Mouse (Mus musculus) cerebral cortex, adult 2 months (tissue): ENCODE measurements around the gene Fam98c.

Experiments used
- WGBS: fragments of 180-500 bp; shearing (Covaris S2); methylation state at CpG from one replicate; pipeline ENCODE4 v1.1.7; 2018; 5-methylcytosine and 5-hydroxymethylcytosine counted together

The Fam98c gene

GRCm38 (mm10) chr7:29158264-29158663, 2.2 kb upstream of the Fam98c start:
- 3% methylated on average over 5 of the region's 5 CpGs for WGBS

GRCm38 (mm10) chr7:29155196-29155837, 717 bp downstream of the Fam98c start:
- 7% methylated on average over 36 of the region's 37 CpGs for WGBS

- 97% methylated on average over 14 of the region's 14 CpGs for WGBS
These were observed 1.9 kb downstream of the Fam98c start for GRCm38 (mm10) chr7:29154018-29154720.

GRCm38 (mm10) chr7:29151486-29151885, 4.5 kb downstream of the Fam98c start:
- 48% methylated on average over 10 of the region's 10 CpGs for WGBS

- WGBS, result 98% methylated on average over 15 of the region's 15 CpGs
These were observed 7.3 kb downstream of the Fam98c start for GRCm38 (mm10) chr7:29148771-29149170.

- 94% methylated on average over 7 of the region's 7 CpGs for WGBS
These were observed 9.2 kb downstream of the Fam98c start for GRCm38 (mm10) chr7:29146625-29147367.

- 79% methylated on average over 4 of the region's 4 CpGs for WGBS
These were observed 12.0 kb downstream of the Fam98c start for GRCm38 (mm10) chr7:29144006-29144405.

- WGBS, result 89% methylated on average over 8 of the region's 8 CpGs
These were observed 14.6 kb downstream of the Fam98c start for GRCm38 (mm10) chr7:29141416-29141815.

GRCm38 (mm10) chr7:29139237-29139636, 16.8 kb downstream of the Fam98c start:
- whole genome bisulfite sequencing, result 93% methylated on average over 3 of the region's 4 CpGs

GRCm38 (mm10) chr7:29137429-29137828, 18.6 kb downstream of the Fam98c start:
- WGBS, result 63% methylated on average over 16 of the region's 16 CpGs

- 3% methylated on average over 17 of the region's 20 CpGs for WGBS
These were observed 21.2 kb downstream of the Fam98c start, which contains the start of gene Rasgrp4 for GRCm38 (mm10) chr7:29134693-29135386. Rasgrp4 (plus strand) TSS chr7:29134851.

GRCm38 (mm10) chr7:29134230-29134629, 21.8 kb downstream of the Fam98c start:
- WGBS, result 6% methylated on average over 4 of the region's 4 CpGs

- WGBS, result 78% methylated on average over 2 of the region's 2 CpGs
These were observed 27.3 kb downstream of the Fam98c start for GRCm38 (mm10) chr7:29128725-29129124.

- WGBS, result 46% methylated on average over 7 of the region's 7 CpGs
These were observed 29.7 kb downstream of the Fam98c start for GRCm38 (mm10) chr7:29126173-29126915.

GRCm38 (mm10) chr7:29124970-29125369, 31.1 kb downstream of the Fam98c start, which contains the start of gene Ryr1:
Ryr1 (minus strand) TSS chr7:29125179.
- 5% methylated on average over 16 of the region's 16 CpGs for WGBS

GRCm38 (mm10) chr7:29123531-29124358, 32.3 kb downstream of the Fam98c start:
- 74% methylated on average over 5 of the region's 5 CpGs for WGBS

- 94% methylated on average over 9 of the region's 9 CpGs for WGBS
These were observed 33.2 kb downstream of the Fam98c start for GRCm38 (mm10) chr7:29122821-29123220.

- WGBS, result 71% methylated on average over 1 of the region's 1 CpGs
These were observed 36.5 kb downstream of the Fam98c start for GRCm38 (mm10) chr7:29119526-29119925.

GRCm38 (mm10) chr7:29118142-29118851, 37.7 kb downstream of the Fam98c start:
- WGBS, result 36% methylated on average over 18 of the region's 18 CpGs
